Mouse (Mus musculus): ENCODE results near the gene Kazald1. TPM values are rescaled to one million over a fixed set of nuclear protein-coding genes. Genes with fewer than 3 reads are reported as not detected.
A peak's percentile ranks its signal among the peaks of the same experiment; 100 is the strongest.

The Kazald1 gene
- polyA plus RNA-seq, 1 experiment from 2014 or later = 3.8 TPM

GRCm38 (mm10) chr19:45081841-45082550 lies 7.0 kb downstream of the Kazald1 start:
- Histone ChIP-seq H3K4me3 (ENCODE audit: low read depth, low read length) (no peak overlapping the region), H3K4me1 (replicated peaks; ENCODE audit: control insufficient read depth, insufficient read depth) (peaks cover 6% of the 10 kb centered on the region), H3K27me3 (ENCODE audit: control insufficient read depth, insufficient read depth, low read length) (peaks cover 14% of the 10 kb centered on the region; the same call in 1 of the 2 replicates), H3K4me2 (replicated peaks; ENCODE audit: low read depth) (no peak overlapping the region), H3K9me3 (ENCODE audit: control insufficient read depth, low read length) (no peaks in the 10 kb centered on the region), H3K27ac (replicated peaks) (no peak overlapping the region), H3K9ac (ENCODE audit: low read length) (no peak overlapping the region), H3K36me3 (ENCODE audit: control insufficient read depth, insufficient read depth, low read length) (no peaks in the 10 kb centered on the region)
- DNase-seq (ENCODE audit: low spot score) (peak; percentile 67), ATAC-seq (ENCODE audit: low FRiP score, low TSS enrichment) (no peak)
- WGBS = 19% methylated on average over 11 of the region's 11 CpGs
- TF ChIP-seq CTCF (IDR thresholded peaks at IDR 0.05; ENCODE audit: low read depth) (peak; percentile 70), EP300 (optimal IDR thresholded peaks at IDR 0.05) (no peak)

- no peak for TF ChIP-seq EP300 (optimal IDR thresholded peaks at IDR 0.05)
- TF ChIP-seq CTCF (IDR thresholded peaks at IDR 0.05; ENCODE audit: low read depth) = no peak
- DNase-seq (ENCODE audit: low spot score) (peak; percentile 70), ATAC-seq (ENCODE audit: low FRiP score, low TSS enrichment) (no peak)
- Histone ChIP-seq H3K36me3 (ENCODE audit: control insufficient read depth, insufficient read depth, low read length) (no peaks in the 10 kb centered on the region), H3K9me3 (ENCODE audit: control insufficient read depth, low read length) (no peaks in the 10 kb centered on the region), H3K4me2 (replicated peaks; ENCODE audit: low read depth) (no peak overlapping the region), H3K9ac (ENCODE audit: low read length) (no peak overlapping the region), H3K27me3 (ENCODE audit: control insufficient read depth, insufficient read depth, low read length) (no peaks in the 10 kb centered on the region), H3K4me3 (ENCODE audit: low read depth, low read length) (no peak overlapping the region), H3K27ac (replicated peaks) (no peak overlapping the region), H3K4me1 (replicated peaks; ENCODE audit: control insufficient read depth, insufficient read depth) (no peaks in the 10 kb centered on the region)
- WGBS = 17% methylated on average over 11 of the region's 11 CpGs
These were observed 22.8 kb downstream of the Kazald1 start for GRCm38 (mm10) chr19:45097868-45098267.

- DNase-seq (ENCODE audit: low spot score) (no peak), ATAC-seq (ENCODE audit: low FRiP score, low TSS enrichment) (no peak)
- no peaks in the 10 kb centered on the region for H3K36me3 ChIP-seq (ENCODE audit: control insufficient read depth, insufficient read depth, low read length)
- TF ChIP-seq EP300 (optimal IDR thresholded peaks at IDR 0.05) (no peak), CTCF (IDR thresholded peaks at IDR 0.05; ENCODE audit: low read depth) (0 out of 2 replicates have a peak, but pooled peaks have one; percentile 20)
- no peak overlapping the region for H3K27ac ChIP-seq (replicated peaks)
- no peaks in the 10 kb centered on the region for H3K4me1 ChIP-seq (replicated peaks; ENCODE audit: control insufficient read depth, insufficient read depth)
- H3K9ac ChIP-seq (ENCODE audit: low read length) = no peak overlapping the region
- H3K4me2 ChIP-seq (replicated peaks; ENCODE audit: low read depth) = no peak overlapping the region
- 69% methylated on average over 8 of the region's 8 CpGs for WGBS
- H3K4me3 ChIP-seq (ENCODE audit: low read depth, low read length) = no peak overlapping the region
- H3K9me3 ChIP-seq (ENCODE audit: control insufficient read depth, low read length) = no peaks in the 10 kb centered on the region
- no peaks in the 10 kb centered on the region for H3K27me3 ChIP-seq (ENCODE audit: control insufficient read depth, insufficient read depth, low read length)
These were observed 25.6 kb downstream of the Kazald1 start for GRCm38 (mm10) chr19:45100486-45101270.

- no peak overlapping the region for H3K27ac ChIP-seq (replicated peaks)
- no peak for ATAC-seq (ENCODE audit: low FRiP score, low TSS enrichment)
- H3K4me3 ChIP-seq (ENCODE audit: low read depth, low read length) = no peak overlapping the region
- TF ChIP-seq EP300 (optimal IDR thresholded peaks at IDR 0.05) (no peak), CTCF (IDR thresholded peaks at IDR 0.05; ENCODE audit: low read depth) (no peak)
- DNase-seq (ENCODE audit: low spot score) = no peak
- H3K9ac ChIP-seq (ENCODE audit: low read length) = no peak overlapping the region
- H3K9me3 ChIP-seq (ENCODE audit: control insufficient read depth, low read length) = no peaks in the 10 kb centered on the region
- no peak overlapping the region for H3K4me2 ChIP-seq (replicated peaks; ENCODE audit: low read depth)
- H3K4me1 ChIP-seq (replicated peaks; ENCODE audit: control insufficient read depth, insufficient read depth) = no peaks in the 10 kb centered on the region
- no peaks in the 10 kb centered on the region for H3K27me3 ChIP-seq (ENCODE audit: control insufficient read depth, insufficient read depth, low read length)
- H3K36me3 ChIP-seq (ENCODE audit: control insufficient read depth, insufficient read depth, low read length) = no peaks in the 10 kb centered on the region
- 35% methylated on average over 1 of the region's 1 CpGs for WGBS
These were observed 30.6 kb downstream of the Kazald1 start for GRCm38 (mm10) chr19:45105591-45105990.

GRCm38 (mm10) chr19:45106689-45107088 lies 31.6 kb downstream of the Kazald1 start:
- Histone ChIP-seq H3K27ac (replicated peaks) (no peak overlapping the region), H3K4me1 (replicated peaks; ENCODE audit: control insufficient read depth, insufficient read depth) (no peaks in the 10 kb centered on the region), H3K4me2 (replicated peaks; ENCODE audit: low read depth) (no peak overlapping the region), H3K36me3 (ENCODE audit: control insufficient read depth, insufficient read depth, low read length) (no peaks in the 10 kb centered on the region), H3K9me3 (ENCODE audit: control insufficient read depth, low read length) (no peaks in the 10 kb centered on the region), H3K27me3 (ENCODE audit: control insufficient read depth, insufficient read depth, low read length) (no peaks in the 10 kb centered on the region), H3K4me3 (ENCODE audit: low read depth, low read length) (no peak overlapping the region), H3K9ac (ENCODE audit: low read length) (no peak overlapping the region)
- 39% methylated on average over 6 of the region's 6 CpGs for WGBS
- no peak for DNase-seq (ENCODE audit: low spot score)
- 0 out of 2 replicates have a peak, but pooled peaks have one; percentile 2 for ATAC-seq (ENCODE audit: low FRiP score, low TSS enrichment)
- TF ChIP-seq CTCF (IDR thresholded peaks at IDR 0.05; ENCODE audit: low read depth) = no peak

GRCm38 (mm10) chr19:45110681-45111080 lies 35.6 kb downstream of the Kazald1 start:
- Histone ChIP-seq H3K27me3 (ENCODE audit: control insufficient read depth, insufficient read depth, low read length) (no peaks in the 10 kb centered on the region), H3K9me3 (ENCODE audit: control insufficient read depth, low read length) (no peaks in the 10 kb centered on the region), H3K27ac (replicated peaks) (no peak overlapping the region), H3K4me1 (replicated peaks; ENCODE audit: control insufficient read depth, insufficient read depth) (0 out of 2 replicates have a peak, but pooled peaks cover 2% of the 10 kb centered on the region), H3K4me3 (ENCODE audit: low read depth, low read length) (no peak overlapping the region), H3K36me3 (ENCODE audit: control insufficient read depth, insufficient read depth, low read length) (no peaks in the 10 kb centered on the region), H3K4me2 (replicated peaks; ENCODE audit: low read depth) (no peak overlapping the region), H3K9ac (ENCODE audit: low read length) (no peak overlapping the region)
- ATAC-seq (ENCODE audit: low FRiP score, low TSS enrichment) (no peak), DNase-seq (ENCODE audit: low spot score) (no peak)
- TF ChIP-seq EP300 (optimal IDR thresholded peaks at IDR 0.05) (no peak), CTCF (IDR thresholded peaks at IDR 0.05; ENCODE audit: low read depth) (no peak)
- 58% methylated on average over 8 of the region's 8 CpGs for WGBS

Data from stomach, postnatal 0 days (tissue).